Mouse (Mus musculus): ENCODE data around the gene Slain2. TPM values are rescaled to one million over a fixed set of nuclear protein-coding genes. Genes with fewer than 3 reads are reported as not detected.

Slain2 gene
- polyA plus RNA-seq, 1 experiment from 2014 or later, result 4.6 TPM

- Histone ChIP-seq H3K4me1 (replicated peaks) (peaks cover 21% of the 10 kb centered on the region), H3K9ac (no peak overlapping the region), H3K9me3 (replicated peaks) (no peaks in the 10 kb centered on the region), H3K27me3 (no peaks in the 10 kb centered on the region), H3K27ac (no peak overlapping the region), H3K4me2 (no peak overlapping the region), H3K4me3 (replicated peaks) (no peak overlapping the region), H3K36me3 (no peaks in the 10 kb centered on the region)
- 70% methylated on average over 3 of the region's 3 CpGs for WGBS (ENCODE audit: insufficient replicate concordance)
- DNase-seq, result no peak
- no peak for ATAC-seq (ENCODE audit: low read depth)
Measured at GRCm38 (mm10) chr5:72902312-72902711, 11.8 kb upstream of the Slain2 start.

- WGBS (ENCODE audit: insufficient replicate concordance), result 81% methylated on average over 3 of the region's 3 CpGs
- no peak for ATAC-seq (ENCODE audit: low read depth)
- peaks cover 15% of the 10 kb centered on the region for H3K4me1 ChIP-seq (replicated peaks)
Measured at GRCm38 (mm10) chr5:72902876-72903516, 11.1 kb upstream of the Slain2 start.

GRCm38 (mm10) chr5:72904903-72905790 is 9.0 kb upstream of the Slain2 start:
- Histone ChIP-seq H3K27ac (no peak overlapping the region), H3K4me1 (replicated peaks) (peaks cover 22% of the 10 kb centered on the region), H3K4me2 (no peak overlapping the region), H3K27me3 (no peaks in the 10 kb centered on the region), H3K9ac (no peak overlapping the region), H3K9me3 (replicated peaks) (no peaks in the 10 kb centered on the region), H3K4me3 (replicated peaks) (no peak overlapping the region), H3K36me3 (no peaks in the 10 kb centered on the region)
- no peak for ATAC-seq (ENCODE audit: low read depth)
- no peak for DNase-seq
- 57% methylated on average over 18 of the region's 18 CpGs for WGBS (ENCODE audit: insufficient replicate concordance)

More at GRCm38 (mm10) chr5:72902876-72903516, 11.1 kb upstream of the Slain2 start:
- no peak overlapping the region for H3K4me2 ChIP-seq
- no peak overlapping the region for H3K9ac ChIP-seq
- H3K4me3 ChIP-seq (replicated peaks), result no peak overlapping the region
- no peaks in the 10 kb centered on the region for H3K27me3 ChIP-seq
- no peaks in the 10 kb centered on the region for H3K9me3 ChIP-seq (replicated peaks)
- H3K27ac ChIP-seq, result no peak overlapping the region
- DNase-seq, result no peak
- H3K36me3 ChIP-seq, result no peaks in the 10 kb centered on the region

- no peak for ATAC-seq (ENCODE audit: low read depth)
- no peak overlapping the region for H3K9ac ChIP-seq
- no peaks in the 10 kb centered on the region for H3K27me3 ChIP-seq
- WGBS (ENCODE audit: insufficient replicate concordance), result 57% methylated on average over 6 of the region's 6 CpGs
- no peaks in the 10 kb centered on the region for H3K9me3 ChIP-seq (replicated peaks)
- peaks cover 40% of the 10 kb centered on the region for H3K4me1 ChIP-seq (replicated peaks)
- H3K4me3 ChIP-seq (replicated peaks), result no peak overlapping the region
- DNase-seq, result no peak
- H3K4me2 ChIP-seq, result no peak overlapping the region
- H3K36me3 ChIP-seq, result no peaks in the 10 kb centered on the region
- no peak overlapping the region for H3K27ac ChIP-seq
Measured at GRCm38 (mm10) chr5:72907402-72907801, 6.7 kb upstream of the Slain2 start.

GRCm38 (mm10) chr5:72908324-72908936 is 5.7 kb upstream of the Slain2 start:
- Histone ChIP-seq H3K4me1 (replicated peaks) (peaks cover 51% of the 10 kb centered on the region), H3K27me3 (no peaks in the 10 kb centered on the region), H3K9ac (no peak overlapping the region), H3K4me3 (replicated peaks) (no peak overlapping the region), H3K27ac (no peak overlapping the region), H3K36me3 (no peaks in the 10 kb centered on the region), H3K9me3 (replicated peaks) (no peaks in the 10 kb centered on the region), H3K4me2 (no peak overlapping the region)
- ATAC-seq (ENCODE audit: low read depth), result no peak
- WGBS (ENCODE audit: insufficient replicate concordance), result 48% methylated on average over 8 of the region's 8 CpGs
- no peak for DNase-seq

- ATAC-seq (ENCODE audit: low read depth) (no peak), DNase-seq (no peak)
- 18% methylated on average over 4 of the region's 4 CpGs for WGBS (ENCODE audit: insufficient replicate concordance)
- Histone ChIP-seq H3K4me1 (replicated peaks) (peaks cover 54% of the 10 kb centered on the region), H3K27me3 (no peaks in the 10 kb centered on the region), H3K4me3 (replicated peaks) (no peak overlapping the region), H3K36me3 (no peaks in the 10 kb centered on the region), H3K27ac (no peak overlapping the region), H3K9ac (no peak overlapping the region), H3K4me2 (no peak overlapping the region), H3K9me3 (replicated peaks) (no peaks in the 10 kb centered on the region)
Measured at GRCm38 (mm10) chr5:72909363-72909762, 4.7 kb upstream of the Slain2 start.

GRCm38 (mm10) chr5:72910373-72910772 is 3.7 kb upstream of the Slain2 start:
- no peak overlapping the region for H3K27ac ChIP-seq
- H3K4me2 ChIP-seq, result no peak overlapping the region
- 69% methylated on average over 1 of the region's 1 CpGs for WGBS (ENCODE audit: insufficient replicate concordance)
- ATAC-seq (ENCODE audit: low read depth) (no peak), DNase-seq (no peak)
- no peak overlapping the region for H3K9ac ChIP-seq
- H3K4me3 ChIP-seq (replicated peaks), result no peak overlapping the region
- H3K9me3 ChIP-seq (replicated peaks), result no peaks in the 10 kb centered on the region
- H3K4me1 ChIP-seq (replicated peaks), result peaks cover 60% of the 10 kb centered on the region
- 0 out of 2 replicates have a peak, but pooled peaks cover 4% of the 10 kb centered on the region for H3K27me3 ChIP-seq
- no peaks in the 10 kb centered on the region for H3K36me3 ChIP-seq

- H3K4me1 ChIP-seq (replicated peaks), result peaks cover 70% of the 10 kb centered on the region
- WGBS (ENCODE audit: insufficient replicate concordance), result 22% methylated on average over 3 of the region's 3 CpGs
Measured at GRCm38 (mm10) chr5:72911284-72911683, 2.8 kb upstream of the Slain2 start.

GRCm38 (mm10) chr5:72914633-72915561 is 793 bp downstream of the Slain2 start:
- Histone ChIP-seq H3K27me3 (peaks cover 14% of the 10 kb centered on the region; the same call in 1 of the 2 replicates), H3K9me3 (replicated peaks) (no peaks in the 10 kb centered on the region), H3K4me2 (peak overlapping the region; percentile 97), H3K9ac (peak overlapping the region; percentile 93), H3K36me3 (no peaks in the 10 kb centered on the region), H3K27ac (peak overlapping the region; percentile 87), H3K4me1 (replicated peaks) (peaks cover 62% of the 10 kb centered on the region), H3K4me3 (replicated peaks) (peak overlapping the region; percentile 91)
- peak; percentile 33 for DNase-seq
- no peak; the same call in none of the 2 replicates for ATAC-seq (ENCODE audit: low read depth)
- WGBS (ENCODE audit: insufficient replicate concordance), result under 1% methylated on average over 66 of the region's 66 CpGs

More at GRCm38 (mm10) chr5:72911284-72911683, 2.8 kb upstream of the Slain2 start:
- Histone ChIP-seq H3K9me3 (replicated peaks) (no peaks in the 10 kb centered on the region), H3K27ac (no peak overlapping the region), H3K4me2 (no peak overlapping the region), H3K27me3 (peaks cover 10% of the 10 kb centered on the region; the same call in 1 of the 2 replicates), H3K36me3 (no peaks in the 10 kb centered on the region), H3K9ac (no peak overlapping the region), H3K4me3 (replicated peaks) (no peak overlapping the region)
- ATAC-seq (ENCODE audit: low read depth), result no peak
- no peak for DNase-seq

- Histone ChIP-seq H3K9me3 (replicated peaks) (no peaks in the 10 kb centered on the region), H3K27ac (no peak overlapping the region), H3K9ac (peak overlapping the region; percentile 24; the same call in 1 of the 2 replicates), H3K4me3 (replicated peaks) (peak overlapping the region; percentile 91), H3K36me3 (no peaks in the 10 kb centered on the region), H3K4me1 (replicated peaks) (peaks cover 52% of the 10 kb centered on the region), H3K4me2 (peak overlapping the region; percentile 97), H3K27me3 (peaks cover 14% of the 10 kb centered on the region; the same call in 1 of the 2 replicates)
- 57% methylated on average over 4 of the region's 4 CpGs for WGBS (ENCODE audit: insufficient replicate concordance)
- ATAC-seq (ENCODE audit: low read depth), result no peak
- DNase-seq, result no peak
Measured at GRCm38 (mm10) chr5:72916048-72916447, 1.9 kb downstream of the Slain2 start.

All from liver, embryonic 13.5 days (tissue).